25 mouse cellular contexts compared by ENCODE assay signal in the genomic region with DNA sequence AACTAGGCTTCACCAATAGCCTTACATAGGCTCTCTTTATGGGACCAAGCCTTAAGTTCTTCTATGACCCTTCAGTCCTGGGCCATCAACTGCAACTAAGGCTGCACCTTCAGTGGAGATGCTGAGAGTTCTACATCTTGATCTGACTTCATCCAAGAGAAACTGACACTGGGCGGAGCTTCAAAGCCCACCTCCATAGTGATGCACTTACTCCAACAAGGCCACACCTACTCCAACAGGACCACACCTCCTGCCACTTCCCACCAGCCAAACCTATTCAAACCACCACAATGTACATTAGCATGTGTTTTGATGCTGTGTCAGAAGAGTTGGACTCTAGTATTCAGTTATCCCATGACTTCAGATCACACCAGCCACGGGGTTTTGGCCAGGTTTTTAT.
"Had no signal": no experiment of that assay in that cellular context is flagged by ENCODE, and none has a peak within 500 bp of the region (broad histone marks: within the 10 kb centered on the region; RNA-seq: fewer than 3 reads in every experiment).

No protein-coding gene starts in this region.

- H3K9me3 ChIP-seq: heart, embryonic 13.5 days; heart, embryonic 15.5 days; hindbrain, embryonic 15.5 days; limb, embryonic 13.5 days; limb, embryonic 15.5 days; liver, embryonic 13.5 days; liver, embryonic 15.5 days had no signal

- ATAC-seq: hindbrain, postnatal 0 days; intestine, embryonic 16.5 days had no signal

- H3K4me1 ChIP-seq: hindbrain, embryonic 13.5 days; hindbrain, embryonic 15.5 days; limb, embryonic 13.5 days; limb, embryonic 15.5 days had no signal

- H3K27me3 ChIP-seq: heart, embryonic 13.5 days; heart, embryonic 15.5 days; hindbrain, embryonic 13.5 days; hindbrain, embryonic 15.5 days; limb, embryonic 13.5 days; limb, embryonic 15.5 days; liver, embryonic 13.5 days; liver, embryonic 15.5 days had no signal

- H3K4me2 ChIP-seq: heart, embryonic 11.5 days; heart, embryonic 13.5 days; heart, embryonic 15.5 days; hindbrain, embryonic 13.5 days; hindbrain, embryonic 15.5 days; limb, embryonic 13.5 days; limb, embryonic 15.5 days; liver, embryonic 11.5 days; liver, embryonic 13.5 days; liver, embryonic 15.5 days had no signal

- H3K27ac ChIP-seq: heart, embryonic 13.5 days; heart, embryonic 15.5 days; hindbrain, embryonic 13.5 days; hindbrain, embryonic 15.5 days; hindbrain, postnatal 0 days; kidney, postnatal 0 days; limb, embryonic 13.5 days; limb, embryonic 15.5 days; liver, embryonic 13.5 days; liver, embryonic 15.5 days had no signal

- H3K9ac ChIP-seq: heart, embryonic 13.5 days; heart, embryonic 15.5 days; hindbrain, embryonic 13.5 days; hindbrain, embryonic 15.5 days; limb, embryonic 13.5 days; limb, embryonic 15.5 days; liver, embryonic 13.5 days; liver, embryonic 15.5 days had no signal

- H3K4me3 ChIP-seq: heart, embryonic 13.5 days; heart, embryonic 15.5 days; hindbrain, embryonic 13.5 days; hindbrain, embryonic 15.5 days; limb, embryonic 13.5 days; limb, embryonic 15.5 days; liver, embryonic 13.5 days; liver, embryonic 15.5 days had no signal

- H3K36me3 ChIP-seq: heart, embryonic 15.5 days; hindbrain, embryonic 13.5 days; hindbrain, embryonic 15.5 days had no signal

- DNase-seq: gastrocnemius, postnatal 14 days; gastrocnemius, postnatal 36 days; heart, adult 18-20 months; heart, postnatal 14 days; heart, postnatal 36 days; kidney, adult 11 months; kidney, adult 8-10 months; kidney, postnatal 14 days; kidney, postnatal 36 days; layer of hippocampus, adult 9-11 months; layer of hippocampus, postnatal 36 days; left cerebral cortex, postnatal 4 days; liver, embryonic 13.5 days had no signal
